Mouse (Mus musculus): ENCODE data around the gene Mat2a.

- TF ChIP-seq EP300 (IDR thresholded peaks at IDR 0.05) (peak; percentile 28; the same call in 1 of the 2 replicates), CTCF (IDR thresholded peaks at IDR 0.05) (no peak; the same call in none of the 2 replicates)
These were observed 48.4 kb downstream of the Mat2a start for GRCm38 (mm10) chr6:72390795-72391521.

Measured in lung, postnatal 0 days (tissue).